8 mouse cellular contexts compared by ENCODE assay signal in the genomic region with DNA sequence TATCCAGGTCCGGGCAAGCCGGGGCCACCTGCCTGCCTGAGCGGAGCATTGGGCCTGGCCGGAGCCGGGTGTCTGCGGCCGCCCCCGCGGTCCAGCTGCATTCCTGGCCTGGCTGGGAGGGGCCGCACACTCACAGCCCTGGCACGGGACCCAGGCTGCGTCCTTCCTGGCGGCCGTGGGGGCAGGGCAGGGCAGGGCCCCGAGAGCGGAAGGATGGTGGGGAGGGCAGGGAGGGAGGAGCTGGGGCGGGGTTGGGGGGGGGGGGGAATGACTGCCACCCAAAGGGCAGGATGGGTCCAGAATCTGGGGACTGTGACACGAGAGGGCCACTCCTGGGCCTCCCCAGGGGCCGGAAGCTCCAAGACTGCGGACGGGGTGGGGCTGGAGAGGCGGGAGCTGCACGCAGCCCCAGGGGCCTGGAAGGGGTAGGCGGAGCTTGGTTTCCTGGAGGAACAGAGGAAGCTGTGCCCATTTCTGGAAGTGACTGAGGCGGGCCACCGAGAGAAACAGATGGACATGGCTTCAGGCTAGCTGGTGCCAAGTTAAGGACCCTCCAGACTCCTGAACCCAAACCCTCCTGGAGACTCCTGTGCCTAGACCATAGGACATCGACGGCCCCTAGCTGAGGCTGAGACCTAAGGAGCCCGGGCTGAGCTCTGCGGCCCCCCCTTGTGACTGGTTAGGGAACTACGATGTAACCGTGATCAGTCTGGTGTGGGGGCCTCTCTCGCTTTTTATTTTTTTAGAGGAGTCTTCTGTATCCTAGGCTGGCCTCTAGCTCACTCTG. TPM values are rescaled to one million over a fixed set of nuclear protein-coding genes. Genes with fewer than 3 reads are reported as not detected.
DNase-seq lines count a peak whose midpoint lies in the region; ATAC-seq and TF ChIP-seq lines count a peak whose summit lies in the region.

No protein-coding gene starts in this region.

- peak overlapping the region; percentile 45 for H3K4me3 ChIP-seq in cortical plate, adult 2 months (ENCODE audit: insufficient read depth, low read length)
- peak overlapping the region; percentile 71 for H3K4me3 ChIP-seq in gastrocnemius, adult 2 months
- peak overlapping the region; percentile 23 for H3K4me3 ChIP-seq in hindbrain, postnatal 0 days (ENCODE audit: low read length)

- H3K9me3 ChIP-seq in hindbrain, postnatal 0 days (ENCODE audit: low read length), result no peaks in the 10 kb centered on the region

- H3K4me2 ChIP-seq in hindbrain, postnatal 0 days (ENCODE audit: low read depth, low read length), result peak overlapping the region; percentile 51

- DNase-seq in gastrocnemius, adult 2 months, result peak; percentile 98
- peak; percentile 67 for DNase-seq in hindbrain, postnatal 0 days (ENCODE audit: low spot score)
- DNase-seq in left cerebral cortex, adult 8-10 months (ENCODE audit: low spot score in 2 of 2), result peak; percentile 81 to 82
- DNase-seq in right cerebral cortex, postnatal 10 days (ENCODE audit: low spot score in 2 of 2), result peak; percentile 78 to 85
- peak; percentile 94 for DNase-seq in urinary bladder, postnatal 25 days (ENCODE audit: low spot score)

- no peaks in the 10 kb centered on the region; the same call in 1 of the 2 replicates for H3K4me1 ChIP-seq in cortical plate, adult 2 months (ENCODE audit: control insufficient read depth, insufficient read depth, low read length)
- H3K4me1 ChIP-seq in hindbrain, postnatal 0 days (ENCODE audit: insufficient read depth, low read length), result no peaks in the 10 kb centered on the region; the same call in 1 of the 2 replicates

- H3K36me3 ChIP-seq in hindbrain, postnatal 0 days (ENCODE audit: insufficient read depth, low read length), result no peaks in the 10 kb centered on the region

- TF ChIP-seq POLR2A in cortical plate, adult 2 months (IDR thresholded peaks at IDR 0.05; ENCODE audit: extremely low read depth, insufficient read depth, low read length), result 0 out of 2 replicates have a peak, but pooled peaks have one; percentile 33

- peak overlapping the region; percentile 90 for H3K27ac ChIP-seq in cortical plate, adult 2 months (ENCODE audit: insufficient read depth, low read length)
- peak overlapping the region; percentile 98 for H3K27ac ChIP-seq in gastrocnemius, adult 2 months
- H3K27ac ChIP-seq in hindbrain, postnatal 0 days, result peak overlapping the region; percentile 42

- H3K9ac ChIP-seq in hindbrain, postnatal 0 days (replicated peaks; ENCODE audit: low read length), result peak overlapping the region; percentile 30; the same call in 1 of the 2 replicates

- peak; percentile 43 for ATAC-seq in activated CD4-positive, CD25-positive, alpha-beta regulatory T cell, adult 4 months
- ATAC-seq in hindbrain, postnatal 0 days, result peak; percentile 22; the same call in 1 of the 2 replicates
- peak; percentile 60 for ATAC-seq in megakaryocyte, adult 5-6 weeks (ENCODE audit: poor library complexity, severe bottlenecking)

- intact Hi-C loops in gastrocnemius, adult 2 months (cut with DNase I), result loop anchor here (2.0 to 5.0 kb wide), 2 partner anchors 16 to 1682 kb away; partner anchors contain the start of genes Ggn and Spred3

- H3K27me3 ChIP-seq in hindbrain, postnatal 0 days (ENCODE audit: insufficient read depth, low read length), result no peaks in the 10 kb centered on the region

- WGBS in hindbrain, postnatal 0 days, result 4% methylated on average over 30 of the region's 33 CpGs

- TF ChIP-seq CTCF in cortical plate, adult 2 months (IDR thresholded peaks at IDR 0.05; ENCODE audit: extremely low read depth, insufficient read depth, low read length), result peak; percentile 47
- peak; percentile 96 for TF ChIP-seq CTCF in gastrocnemius, adult 2 months (IDR thresholded peaks at IDR 0.05)
- TF ChIP-seq CTCF in hindbrain, postnatal 0 days (IDR thresholded peaks at IDR 0.05; ENCODE audit: low read depth), result peak; percentile 57

RNA-seq across cellular contexts. Expression of gene Sertad1, which starts 4.0 kb away (rescaled TPM):
- polyA plus RNA-seq in activated CD4-positive, CD25-positive, alpha-beta regulatory T cell, adult 4 months (2017; shearing (Covaris generic)), result 10 to 100 TPM; 46.6 to 47.9 TPM
- polyA plus RNA-seq in cortical plate, adult 2 months (2012; rRNA removed), result 15.7 and 19.3 TPM in 2 replicates
- 1 to 10 TPM; 5.5 to 9.1 TPM for total RNA-seq in gastrocnemius, adult 2 months (2021)
- 7.2 and 9.4 TPM in 2 replicates for total RNA-seq in hindbrain, postnatal 0 days (2014; rRNA removed)
- polyA plus RNA-seq in hindbrain, postnatal 0 days (2015; fragmentation: Nextera tagmentation; extraction: Ambion mirVana), result 7.7 and 8.8 TPM in 2 replicates
- total RNA-seq in left cerebral cortex, adult 8-10 months (2022), result 10 to 100 TPM; 13.8 to 17.5 (median 14.1) TPM
- total RNA-seq in megakaryocyte, adult 5-6 weeks (2015), result 17.4 and 18.9 TPM in 2 replicates
- total RNA-seq in megakaryocyte, adult 5-6 weeks (2017), result 11.2 and 19.7 TPM in 2 replicates

RNA-seq across cellular contexts. Expression of gene Prx, which starts 8.4 kb away (rescaled TPM):
- under 1 TPM; 0.11 to 0.68 TPM for polyA plus RNA-seq in activated CD4-positive, CD25-positive, alpha-beta regulatory T cell, adult 4 months (2017; shearing (Covaris generic))
- 0.29 and 0.47 TPM in 2 replicates for polyA plus RNA-seq in cortical plate, adult 2 months (2012; rRNA removed)
- total RNA-seq in gastrocnemius, adult 2 months (2021), result 1 to 10 TPM; 3.1 to 4.1 TPM
- 1.8 and 2.1 TPM in 2 replicates for total RNA-seq in hindbrain, postnatal 0 days (2014; rRNA removed)
- polyA plus RNA-seq in hindbrain, postnatal 0 days (2015; fragmentation: Nextera tagmentation; extraction: Ambion mirVana), result 2.1 and 2.5 TPM in 2 replicates
- total RNA-seq in left cerebral cortex, adult 8-10 months (2022), result under 1 TPM; 0.48 to 0.53 (median 0.52) TPM
- total RNA-seq in megakaryocyte, adult 5-6 weeks (2015), result 0.05 and 0.16 TPM in 2 replicates
- 0.22 TPM in 1 of 2 replicates, not detected in the other for total RNA-seq in megakaryocyte, adult 5-6 weeks (2017)

RNA-seq across cellular contexts. Expression of gene Sertad3, which starts 17.2 kb away (rescaled TPM):
- polyA plus RNA-seq in activated CD4-positive, CD25-positive, alpha-beta regulatory T cell, adult 4 months (2017; shearing (Covaris generic)), result 10 to 100 TPM; 41.9 to 47.6 TPM
- 3.3 and 3.8 TPM in 2 replicates for polyA plus RNA-seq in cortical plate, adult 2 months (2012; rRNA removed)
- total RNA-seq in gastrocnemius, adult 2 months (2021), result 1 to 10 TPM; 3.3 to 7.1 TPM
- total RNA-seq in hindbrain, postnatal 0 days (2014; rRNA removed), result 5.0 and 6.3 TPM in 2 replicates
- polyA plus RNA-seq in hindbrain, postnatal 0 days (2015; fragmentation: Nextera tagmentation; extraction: Ambion mirVana), result 7.9 and 8.4 TPM in 2 replicates
- total RNA-seq in left cerebral cortex, adult 8-10 months (2022), result 1 to 10 TPM; 2.4 to 4.5 (median 3.4) TPM
- total RNA-seq in megakaryocyte, adult 5-6 weeks (2015), result 5.8 and 7.8 TPM in 2 replicates
- total RNA-seq in megakaryocyte, adult 5-6 weeks (2017), result 11.1 and 11.6 TPM in 2 replicates

RNA-seq across cellular contexts. Expression of gene Hipk4, which starts 32.3 kb away (rescaled TPM):
- polyA plus RNA-seq in activated CD4-positive, CD25-positive, alpha-beta regulatory T cell, adult 4 months (2017; shearing (Covaris generic)), result not detected
- polyA plus RNA-seq in cortical plate, adult 2 months (2012; rRNA removed), result 0.21 and 0.25 TPM in 2 replicates
- total RNA-seq in gastrocnemius, adult 2 months (2021), result under 1 TPM in 1 of 2 experiments, not detected in 1; 0.13 TPM
- total RNA-seq in hindbrain, postnatal 0 days (2014; rRNA removed), result 0.73 and 1.8 TPM in 2 replicates
- 1.6 and 1.9 TPM in 2 replicates for polyA plus RNA-seq in hindbrain, postnatal 0 days (2015; fragmentation: Nextera tagmentation; extraction: Ambion mirVana)
- under 1 TPM in 3 of 4 experiments, not detected in 1; 0.12 to 0.20 (median 0.14) TPM for total RNA-seq in left cerebral cortex, adult 8-10 months (2022)
- total RNA-seq in megakaryocyte, adult 5-6 weeks (2015), result not detected in 2 replicates
- not detected in 2 replicates for total RNA-seq in megakaryocyte, adult 5-6 weeks (2017)

RNA-seq across cellular contexts. Expression of gene Blvrb, which starts 43.0 kb away (rescaled TPM):
- 10 to 100 TPM; 13.9 to 16.7 TPM for polyA plus RNA-seq in activated CD4-positive, CD25-positive, alpha-beta regulatory T cell, adult 4 months (2017; shearing (Covaris generic))
- polyA plus RNA-seq in cortical plate, adult 2 months (2012; rRNA removed), result 15.8 and 16.6 TPM in 2 replicates
- total RNA-seq in gastrocnemius, adult 2 months (2021), result 10 to 100 TPM in 1 of 2 experiments, 1 to 10 TPM in 1; 8.9 to 15.8 TPM
- total RNA-seq in hindbrain, postnatal 0 days (2014; rRNA removed), result 19.7 and 23.9 TPM in 2 replicates
- polyA plus RNA-seq in hindbrain, postnatal 0 days (2015; fragmentation: Nextera tagmentation; extraction: Ambion mirVana), result 23.0 and 23.4 TPM in 2 replicates
- total RNA-seq in left cerebral cortex, adult 8-10 months (2022), result 10 to 100 TPM; 17.3 to 23.4 (median 20.2) TPM
- 35.3 and 42.0 TPM in 2 replicates for total RNA-seq in megakaryocyte, adult 5-6 weeks (2015)
- total RNA-seq in megakaryocyte, adult 5-6 weeks (2017), result 15.5 and 16.2 TPM in 2 replicates

Comparison
In these comparisons a context has a peak if more than half of its experiments do, and no peak if none do; other contexts are left out.
1. Peak in every context shown above with its lines: DNase-seq, ATAC-seq, H3K4me3 ChIP-seq and H3K27ac ChIP-seq.
2. H3K27ac ChIP-seq: peak in every context shown above with its lines; median percentile 98 in gastrocnemius, adult 2 months; 90 in cortical plate, adult 2 months; 42 in hindbrain, postnatal 0 days.